Mouse (Mus musculus) kidney, postnatal 25 days (tissue): Measurements from ENCODE around the gene Zfp773.
"Not testable (repeated sequence)": the region's sequence is repeated elsewhere in the genome, so short reads cannot be mapped to it uniquely, and the experiment has no call there.

ENCODE experiments used
- DNase-seq, 2 experiments: peaks; one replicate each; pipeline ENCODE4 v3.0.0; 2021; ENCODE audit warnings: mixed read lengths in 2 of 2

Gene Zfp773

GRCm38 (mm10) chr7:7136379-7136866, at the start of gene Zfp773:
TSS of gene Zfp773 (minus strand) at chr7:7136755.
- DNase-seq, result peak; percentile 60 to 78

DNA sequence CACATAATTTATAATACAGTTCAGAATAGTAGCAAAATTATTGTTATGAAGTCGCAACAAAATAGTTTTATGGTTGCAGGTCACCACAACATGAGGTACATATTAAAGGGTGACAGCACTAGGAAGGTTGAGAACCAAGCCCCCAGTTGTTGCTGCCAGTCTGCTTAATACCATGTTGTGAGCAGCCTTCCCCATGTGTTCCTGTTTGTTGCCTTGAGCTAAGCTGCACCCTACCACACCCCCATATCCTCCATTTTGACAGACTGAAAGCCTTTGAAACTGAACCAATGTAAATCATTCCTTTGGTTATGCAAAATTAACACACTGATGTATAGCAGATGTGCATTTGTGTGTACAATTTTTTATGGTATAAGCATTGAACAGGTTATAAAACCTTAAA, 49.3 kb upstream of the Zfp773 start:
- DNase-seq, result no peak

DNA sequence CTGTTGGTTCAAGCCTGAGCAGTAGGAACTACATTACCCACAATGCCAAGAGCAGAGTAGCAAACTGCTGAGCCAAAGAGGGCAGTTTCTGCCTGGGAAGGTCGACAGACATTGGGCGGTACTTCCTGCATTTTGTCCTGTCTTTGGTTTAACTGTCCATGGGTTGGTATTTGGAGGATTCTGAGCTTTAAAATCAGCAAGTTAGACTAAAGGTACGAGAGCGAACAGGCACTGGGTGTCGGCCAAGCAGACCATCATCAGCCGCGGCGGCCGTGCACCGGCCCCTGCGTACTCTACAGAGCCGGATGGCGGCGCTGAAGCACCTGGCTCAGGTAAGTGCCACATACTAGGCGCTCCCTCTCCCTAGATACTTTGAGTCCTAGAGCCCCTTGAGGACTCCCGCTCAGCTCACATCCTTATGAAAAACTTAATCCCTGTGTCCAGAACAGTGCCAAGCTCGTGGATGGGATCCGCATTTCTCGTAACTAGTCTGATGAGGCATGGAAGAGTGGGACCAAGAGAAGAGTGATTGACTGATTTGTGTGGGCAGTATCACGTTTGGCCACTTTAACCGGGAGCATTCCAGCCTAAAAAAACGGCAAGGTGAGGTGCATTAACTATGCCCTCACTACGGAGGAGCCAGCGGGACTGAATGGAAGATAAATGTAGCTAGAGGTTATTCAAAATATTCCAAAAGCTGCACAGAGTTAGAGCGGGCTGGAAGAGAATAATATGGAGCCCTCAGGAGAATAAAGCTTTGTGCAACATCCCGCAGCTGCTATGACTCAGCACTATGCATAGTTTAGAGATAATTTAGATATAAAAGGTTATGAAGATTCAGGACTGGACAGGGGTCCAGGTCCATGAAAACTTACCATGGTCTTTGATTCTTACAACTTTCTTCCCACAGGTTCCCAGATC, 34.9 kb upstream of the Zfp773 start, which contains the start of gene Zfp418:
Gene Zfp418, plus strand, starts transcription at position 104 of the 921 bp plus-strand sequence.
- DNase-seq, result peak; percentile 72 to 83

GRCm38 (mm10) chr7:7145991-7146608, 9.5 kb upstream of the Zfp773 start:
- DNase-seq, result no peak

- DNase-seq, result no peak
Measured at GRCm38 (mm10) chr7:7144215-7144614, 7.7 kb upstream of the Zfp773 start.

GRCm38 (mm10) chr7:7132751-7133150, 3.8 kb downstream of the Zfp773 start:
- no peak for DNase-seq

- not testable (repeated sequence) for DNase-seq
Measured at GRCm38 (mm10) chr7:7130491-7131124, 5.9 kb downstream of the Zfp773 start.

DNA sequence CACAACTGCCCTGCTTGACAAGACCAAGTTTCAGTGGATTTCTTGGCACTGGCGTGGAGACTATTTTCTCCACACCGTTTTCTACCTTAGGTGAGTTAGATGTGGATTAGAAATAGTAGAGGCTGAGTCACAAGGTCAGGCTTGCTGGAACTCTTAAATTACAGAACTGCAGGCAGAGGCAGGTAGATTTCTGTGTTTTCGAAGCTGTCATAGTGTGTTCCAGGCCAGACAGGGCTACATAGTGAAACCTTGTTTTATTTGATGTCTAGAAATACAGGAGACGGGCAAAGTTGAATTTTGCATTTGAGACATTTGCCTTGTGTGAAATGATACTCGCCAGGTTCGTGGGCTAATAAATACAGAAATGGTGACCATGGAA, 15.0 kb downstream of the Zfp773 start:
- DNase-seq, result no peak

DNA sequence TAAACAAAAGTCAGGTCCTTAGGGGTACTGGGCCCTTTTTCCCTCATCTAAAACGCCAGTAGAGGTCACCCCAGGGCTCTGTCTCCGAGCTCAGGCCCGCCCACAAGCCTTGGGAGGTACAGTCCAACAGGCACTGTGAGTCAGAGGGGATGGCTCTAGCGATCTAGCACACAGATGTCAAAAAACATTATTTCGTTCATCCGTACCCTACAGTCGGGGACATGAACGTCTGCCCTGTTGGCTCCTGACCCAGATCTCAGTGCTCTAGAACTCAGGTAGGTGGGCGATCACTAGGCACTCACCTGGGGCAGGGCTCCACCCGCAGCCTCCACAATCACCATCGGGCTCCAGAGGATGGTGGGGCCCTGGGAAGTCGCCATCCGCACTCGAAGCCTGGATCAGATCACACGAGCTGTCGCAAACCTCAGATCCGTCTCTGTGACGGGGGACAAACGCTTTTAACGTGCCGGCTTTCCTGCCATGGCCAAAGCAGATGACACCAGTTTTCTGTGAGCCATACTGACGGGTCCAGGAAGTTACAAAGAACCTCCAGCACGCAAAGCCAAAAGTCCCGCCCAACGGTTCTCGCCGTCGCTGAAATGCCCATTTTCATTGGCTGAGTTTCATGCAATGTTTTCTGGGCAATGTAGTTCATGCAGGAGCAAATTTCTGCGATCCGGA, 15.5 kb downstream of the Zfp773 start, which contains the start of gene Zfp954:
Gene Zfp954, minus strand, starts transcription at position 568 of the 681 bp plus-strand sequence.
- DNase-seq, result peak; percentile 89 to 92

DNA sequence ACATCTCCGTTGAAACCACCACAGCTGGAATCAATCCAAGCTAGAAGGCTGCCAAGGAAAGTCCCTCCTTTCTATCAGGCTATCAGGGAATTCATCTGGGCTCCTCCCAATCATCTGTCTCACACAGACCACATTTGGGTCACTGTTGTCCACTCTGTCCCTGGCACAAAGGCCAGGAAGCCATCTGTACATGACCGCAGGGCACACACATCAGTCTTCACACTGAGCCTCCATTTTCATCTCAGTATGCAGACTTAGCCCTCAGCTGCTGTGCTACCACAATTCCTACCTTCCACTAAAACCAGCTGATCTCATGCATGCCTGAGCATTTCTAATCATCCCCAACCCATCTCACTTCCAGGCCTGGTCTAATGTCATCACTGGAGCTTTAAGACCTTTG, 18.1 kb downstream of the Zfp773 start:
- no peak for DNase-seq

DNA sequence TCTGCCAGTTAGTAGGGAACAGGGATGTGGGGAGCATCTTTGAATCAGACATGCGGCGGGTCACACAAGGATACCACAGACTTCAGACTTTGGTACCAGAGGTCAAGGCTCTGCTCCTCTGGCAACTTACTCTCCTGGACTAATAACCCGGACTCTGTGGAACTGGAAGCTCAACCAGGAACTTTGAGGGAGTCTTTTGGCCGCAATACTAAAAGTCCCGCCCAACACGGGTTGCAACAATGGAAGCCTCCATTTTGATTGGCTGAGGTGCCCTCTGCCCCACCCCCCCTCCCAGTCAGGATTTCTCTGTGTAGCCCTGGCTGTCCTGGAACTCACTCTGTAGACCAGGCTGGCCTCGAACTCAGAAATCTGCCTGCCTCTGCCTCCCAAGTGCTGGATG, 28.1 kb downstream of the Zfp773 start:
- no peak for DNase-seq
